Mouse (Mus musculus) embryonic facial prominence, embryonic 15.5 days (tissue): ENCODE data around the gene Utp11. TPM values are rescaled to one million over a fixed set of nuclear protein-coding genes. Genes with fewer than 3 reads are reported as not detected.
A peak's percentile ranks its signal among the peaks of the same experiment; 100 is the strongest.
"Not testable (repeated sequence)": the region's sequence is repeated elsewhere in the genome, so short reads cannot be mapped to it uniquely, and the experiment has no call there.

Source experiments
- ATAC-seq: fragments of 200-750 bp; cut with Nextera tagmentation; 2 replicates; pipeline ENCODE4 v1.8.0; 2017; ENCODE audit warnings: low read depth, moderate TSS enrichment; ENCODE audit not compliant: insufficient number of reproducible peaks, low FRiP score, low TSS enrichment
- H3K27ac ChIP-seq: fragments of 300-500 bp; sonication (generic); replicated peaks from 2 replicates; pipeline ENCODE4 v1.5.1; 2015; ENCODE audit warnings: mild to moderate bottlenecking, inconsistent platforms
- H3K27me3 ChIP-seq: fragments of 300-500 bp; sonication (generic); 2 replicates; pipeline ENCODE4 v1.6.1; 2015; ENCODE audit warnings: inconsistent platforms
- H3K36me3 ChIP-seq: fragments of 300-500 bp; sonication (generic); 2 replicates; pipeline ENCODE4 v1.6.1; 2015; ENCODE audit warnings: mild to moderate bottlenecking, inconsistent platforms
- H3K4me1 ChIP-seq: fragments of 300-500 bp; sonication (generic); 2 replicates; pipeline ENCODE4 v1.6.1; 2015; ENCODE audit warnings: inconsistent platforms
- H3K4me2 ChIP-seq: fragments of 300-500 bp; sonication (generic); replicated peaks from 2 replicates; pipeline ENCODE4 v1.6.1; 2015; ENCODE audit warnings: mild to moderate bottlenecking, inconsistent platforms
- H3K4me3 ChIP-seq: fragments of 300-500 bp; sonication (generic); replicated peaks from 2 replicates; pipeline ENCODE4 v1.5.1; 2015; ENCODE audit warnings: mild to moderate bottlenecking, inconsistent platforms
- H3K9ac ChIP-seq: fragments of 300-500 bp; sonication (generic); 2 replicates; pipeline ENCODE4 v1.6.1; 2015; ENCODE audit warnings: inconsistent platforms
- H3K9me3 ChIP-seq: fragments of 300-500 bp; sonication (generic); replicated peaks from 2 replicates; pipeline ENCODE4 v1.6.1; 2016; ENCODE audit warnings: inconsistent platforms
- WGBS: fragments of 180-500 bp; shearing (Covaris S2); methylation state at CpG from one replicate; pipeline ENCODE4 v1.1.7; 2015; 5-methylcytosine and 5-hydroxymethylcytosine counted together
- polyA plus RNA-seq: library from polyadenylated mRNA; unstranded; fragments of >200 nt; fragmentation: Nextera tagmentation; extraction: Ambion mirVana; gene quantifications from 2 replicates; pipeline ENCODE4 v1.2.1, GENCODE M21; 2015

Gene Utp11
- polyA plus RNA-seq, 1 experiment from 2014 or later, result 71.3 TPM

DNA sequence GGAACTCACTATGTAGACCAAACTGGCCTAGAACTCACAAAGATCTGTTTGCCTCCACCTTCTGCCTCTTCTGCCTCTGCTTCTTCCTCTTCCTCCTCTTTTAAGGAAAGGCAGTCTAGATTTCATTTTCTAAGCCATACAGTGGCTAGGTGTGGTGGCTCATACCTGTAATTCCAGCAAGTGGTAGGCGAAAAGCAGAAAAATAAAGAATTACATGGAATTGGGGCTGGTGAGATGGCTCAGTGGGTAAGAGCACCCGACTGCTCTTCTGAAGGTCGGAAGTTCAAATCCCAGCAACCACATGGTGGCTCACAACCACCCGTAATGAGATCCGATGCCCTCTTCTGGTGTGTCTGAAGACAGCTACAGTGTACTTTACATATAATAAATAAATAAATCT lies 20.4 kb upstream of the Utp11 start:
- H3K4me3 ChIP-seq, H3K9ac ChIP-seq, H3K4me2 ChIP-seq, H3K27ac ChIP-seq, ATAC-seq, H3K9me3 ChIP-seq, H3K27me3 ChIP-seq: not testable (repeated sequence)
- peaks cover 25% of the 10 kb centered on the region for H3K36me3 ChIP-seq
- peaks cover 37% of the 10 kb centered on the region for H3K4me1 ChIP-seq
- 58% methylated on average over 5 of the region's 5 CpGs for WGBS

DNA sequence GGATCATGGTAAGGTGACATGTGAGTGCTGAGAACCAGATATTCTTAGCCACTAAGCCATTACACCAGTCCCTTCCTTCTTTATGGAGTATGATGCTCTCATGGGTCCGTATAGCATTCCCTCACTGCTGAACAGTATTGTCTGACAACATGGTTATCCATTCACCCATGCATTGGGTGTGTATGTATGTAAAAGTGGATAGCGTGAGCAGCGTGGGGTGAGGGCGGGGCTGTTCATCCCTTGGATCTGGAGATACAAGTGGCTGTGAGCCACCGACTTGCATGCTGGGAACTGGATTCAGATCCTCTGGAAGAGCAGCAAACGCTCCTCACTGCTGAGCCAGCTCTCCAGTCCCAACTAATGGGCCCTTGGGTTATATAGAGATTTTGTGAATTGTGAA lies 19.2 kb upstream of the Utp11 start:
- no peak overlapping the region for H3K9ac ChIP-seq
- no peak overlapping the region for H3K27ac ChIP-seq
- no peak for ATAC-seq
- WGBS, result 83% methylated on average over 6 of the region's 6 CpGs
- peaks cover 48% of the 10 kb centered on the region for H3K4me1 ChIP-seq
- no peak overlapping the region for H3K4me3 ChIP-seq
- no peak overlapping the region for H3K4me2 ChIP-seq
- peaks cover 12% of the 10 kb centered on the region; the same call in 1 of the 2 replicates for H3K36me3 ChIP-seq
- H3K27me3 ChIP-seq, result no peaks in the 10 kb centered on the region
- H3K9me3 ChIP-seq, result no peaks in the 10 kb centered on the region

DNA sequence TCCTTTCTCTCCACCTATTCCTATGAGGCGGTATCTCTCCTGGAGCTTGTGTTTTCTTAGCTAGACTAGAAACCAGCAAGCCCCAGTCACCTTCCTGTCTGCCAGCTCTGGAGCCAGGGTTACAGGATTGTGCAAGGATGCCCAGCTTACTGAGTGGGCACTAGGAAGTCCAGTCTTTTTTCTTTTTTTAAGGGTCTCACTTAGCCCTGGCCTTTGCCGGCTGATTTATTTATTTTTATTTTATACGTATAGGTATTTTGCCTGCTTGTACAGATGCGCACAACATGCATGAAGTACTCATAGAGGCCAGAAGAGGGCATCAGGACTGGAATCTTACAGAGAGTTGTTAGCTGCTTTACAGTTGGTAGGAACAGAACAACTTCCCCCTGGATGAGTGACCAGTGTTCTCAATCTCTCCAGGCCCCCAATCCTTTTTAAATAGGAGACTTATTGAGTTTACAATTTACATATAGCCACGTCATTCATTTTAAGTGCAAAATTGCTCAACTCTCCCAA lies 17.4 kb upstream of the Utp11 start:
- no peak overlapping the region for H3K4me2 ChIP-seq
- 6% methylated on average over 5 of the region's 5 CpGs for WGBS
- no peaks in the 10 kb centered on the region for H3K9me3 ChIP-seq
- no peak overlapping the region for H3K9ac ChIP-seq
- peaks cover 14% of the 10 kb centered on the region for H3K36me3 ChIP-seq
- ATAC-seq, result no peak
- no peaks in the 10 kb centered on the region for H3K27me3 ChIP-seq
- no peak overlapping the region for H3K4me3 ChIP-seq
- peak overlapping the region; percentile 96 for H3K27ac ChIP-seq
- peaks cover 53% of the 10 kb centered on the region for H3K4me1 ChIP-seq

DNA sequence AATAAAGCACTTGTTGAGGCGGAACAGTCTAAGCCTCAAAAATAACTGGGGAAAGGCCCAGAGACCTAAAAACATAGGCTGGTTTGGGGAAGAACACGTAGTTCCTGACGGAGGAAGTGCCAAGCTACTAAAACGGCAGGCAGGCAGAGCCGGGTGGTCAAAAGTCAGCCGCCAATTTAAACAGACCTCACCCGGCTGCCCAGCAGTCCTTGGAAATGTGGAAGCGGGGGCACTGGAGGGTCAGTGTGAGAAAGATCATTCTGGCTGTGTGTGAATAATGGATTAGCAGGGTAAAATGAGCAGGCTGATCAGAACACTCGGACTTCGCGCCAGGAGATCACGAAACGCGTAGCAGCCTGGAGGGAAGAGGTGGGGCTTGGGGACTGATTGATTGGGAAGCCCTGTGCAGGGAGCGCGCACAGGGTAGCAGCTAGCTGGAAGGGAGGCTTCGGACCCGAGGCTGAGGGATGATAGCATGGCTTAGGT lies 16.6 kb upstream of the Utp11 start:
- Histone ChIP-seq H3K36me3 (peaks cover 16% of the 10 kb centered on the region), H3K27ac (peak overlapping the region; percentile 96), H3K9ac (no peak overlapping the region), H3K4me1 (peaks cover 54% of the 10 kb centered on the region), H3K4me2 (peak overlapping the region; percentile 52), H3K4me3 (peak overlapping the region; percentile 36), H3K9me3 (no peaks in the 10 kb centered on the region), H3K27me3 (no peaks in the 10 kb centered on the region)
- no peak for ATAC-seq
- WGBS, result 2% methylated on average over 18 of the region's 18 CpGs

DNA sequence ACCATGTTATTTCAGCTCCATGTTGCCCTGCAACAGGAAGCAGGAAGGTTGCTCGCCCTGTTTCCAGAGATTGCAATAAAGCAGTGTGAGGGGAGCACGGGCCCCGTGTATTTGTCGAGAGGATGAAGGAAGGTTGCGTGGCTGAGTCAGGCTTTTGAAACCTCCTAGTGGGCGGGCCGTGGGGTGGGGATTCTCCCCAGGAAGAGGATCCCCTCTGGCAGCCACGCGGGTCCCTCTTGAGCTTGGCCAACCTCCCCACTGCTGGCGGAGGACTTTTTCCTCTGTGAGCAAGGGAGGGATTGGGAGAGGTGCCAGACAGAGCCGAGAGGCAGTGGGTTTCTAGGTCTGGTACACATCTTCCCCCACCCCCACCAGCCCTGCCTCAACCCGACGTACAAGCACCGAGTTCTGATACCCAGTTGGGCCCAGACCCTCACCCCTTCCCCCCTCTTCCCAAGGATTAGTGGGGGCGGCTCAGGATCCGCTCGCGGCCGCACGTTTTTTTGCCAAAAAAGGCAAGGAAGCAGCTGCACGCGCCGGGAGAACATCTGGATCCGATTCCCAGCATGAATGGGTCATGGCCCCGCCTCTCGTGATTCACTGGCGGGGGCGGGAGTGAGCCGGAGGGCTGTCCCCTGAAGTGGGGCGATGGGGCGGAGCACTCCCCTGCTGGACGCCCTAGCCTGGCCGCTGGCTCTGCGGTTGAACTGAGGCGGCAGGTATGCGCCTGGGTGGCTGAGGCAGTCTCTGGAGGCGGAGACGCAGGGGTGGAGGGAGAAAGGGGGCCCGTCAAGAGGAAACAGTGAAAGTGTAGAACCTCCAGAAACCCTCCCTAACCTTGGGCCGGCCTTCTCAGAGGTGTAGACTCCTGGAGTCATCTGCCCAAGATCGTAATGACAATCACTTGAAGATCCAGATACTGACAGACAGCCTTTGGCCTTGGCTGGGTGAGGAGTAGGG lies 15.4 kb upstream of the Utp11 start:
- H3K27me3 ChIP-seq, result no peaks in the 10 kb centered on the region
- no peaks in the 10 kb centered on the region for H3K9me3 ChIP-seq
- peak overlapping the region; percentile 52 for H3K4me2 ChIP-seq
- H3K4me3 ChIP-seq, result peak overlapping the region; percentile 36
- ATAC-seq, result peak; percentile 91
- under 1% methylated on average over 41 of the region's 41 CpGs for WGBS
- peaks cover 64% of the 10 kb centered on the region for H3K4me1 ChIP-seq
- 0 out of 2 replicates have a peak overlapping the region, but pooled peaks have one; percentile 15 for H3K9ac ChIP-seq
- peak overlapping the region; percentile 96 for H3K27ac ChIP-seq
- H3K36me3 ChIP-seq, result peaks cover 16% of the 10 kb centered on the region

DNA sequence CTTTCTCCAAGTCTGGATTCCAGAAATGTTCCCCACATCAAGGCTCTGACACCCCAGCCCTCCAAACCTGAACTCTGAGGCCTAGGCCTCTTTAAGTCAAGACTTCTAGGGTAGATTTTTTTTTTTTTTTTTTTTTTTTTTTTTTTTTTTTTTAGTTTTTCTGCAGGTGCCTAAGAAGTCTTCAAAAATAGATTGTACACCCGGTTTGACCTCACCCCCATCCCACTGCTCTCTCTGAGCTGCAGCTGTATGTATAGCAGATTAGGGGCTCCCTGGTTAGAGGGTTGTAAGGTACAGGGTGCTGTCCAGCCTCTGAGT lies 14.8 kb upstream of the Utp11 start:
- not testable (repeated sequence) for ATAC-seq, H3K27me3 ChIP-seq, H3K9ac ChIP-seq, H3K9me3 ChIP-seq
- 13% methylated on average over 1 of the region's 1 CpGs for WGBS
- H3K36me3 ChIP-seq, result peaks cover 16% of the 10 kb centered on the region
- peaks cover 70% of the 10 kb centered on the region for H3K4me1 ChIP-seq
- peak overlapping the region; percentile 52 for H3K4me2 ChIP-seq
- H3K27ac ChIP-seq, result peak overlapping the region; percentile 96
- H3K4me3 ChIP-seq, result peak overlapping the region; percentile 36

DNA sequence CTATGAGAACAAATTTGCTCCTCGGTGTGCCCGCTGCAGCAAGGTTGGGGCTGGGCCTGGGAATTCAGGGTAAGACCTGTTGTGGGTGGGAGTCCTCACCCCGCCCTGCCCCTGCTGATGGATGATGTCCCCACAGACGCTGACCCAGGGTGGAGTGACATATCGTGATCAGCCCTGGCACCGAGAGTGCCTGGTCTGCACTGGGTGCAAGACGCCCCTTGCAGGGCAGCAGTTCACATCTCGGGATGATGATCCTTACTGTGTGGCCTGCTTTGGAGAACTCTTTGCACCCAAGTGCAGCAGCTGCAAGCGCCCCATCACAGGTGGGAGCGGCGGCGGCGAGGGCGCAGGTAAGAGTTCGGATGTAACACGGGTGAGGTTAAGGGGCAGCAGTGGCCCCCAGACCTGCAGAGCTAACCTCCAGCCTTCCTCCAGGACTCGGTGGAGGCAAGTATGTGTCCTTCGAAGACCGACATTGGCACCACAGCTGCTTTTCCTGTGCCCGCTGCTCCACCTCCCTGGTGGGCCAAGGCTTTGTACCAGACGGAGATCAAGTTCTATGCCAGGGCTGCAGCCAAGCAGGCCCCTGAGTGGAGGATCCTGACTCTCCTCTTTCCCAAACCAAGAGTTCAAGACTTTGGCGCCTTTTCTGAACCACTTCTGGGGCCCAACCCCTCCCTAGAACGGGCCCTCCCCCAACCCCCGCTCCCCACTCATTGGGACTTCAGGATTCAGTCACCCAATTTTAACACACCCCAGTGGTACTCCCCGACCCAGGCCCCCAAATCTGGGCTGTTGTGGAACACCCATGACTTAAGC lies 14.2 kb upstream of the Utp11 start:
- not testable (repeated sequence) for ATAC-seq
- 81% methylated on average over 25 of the region's 25 CpGs for WGBS

DNA sequence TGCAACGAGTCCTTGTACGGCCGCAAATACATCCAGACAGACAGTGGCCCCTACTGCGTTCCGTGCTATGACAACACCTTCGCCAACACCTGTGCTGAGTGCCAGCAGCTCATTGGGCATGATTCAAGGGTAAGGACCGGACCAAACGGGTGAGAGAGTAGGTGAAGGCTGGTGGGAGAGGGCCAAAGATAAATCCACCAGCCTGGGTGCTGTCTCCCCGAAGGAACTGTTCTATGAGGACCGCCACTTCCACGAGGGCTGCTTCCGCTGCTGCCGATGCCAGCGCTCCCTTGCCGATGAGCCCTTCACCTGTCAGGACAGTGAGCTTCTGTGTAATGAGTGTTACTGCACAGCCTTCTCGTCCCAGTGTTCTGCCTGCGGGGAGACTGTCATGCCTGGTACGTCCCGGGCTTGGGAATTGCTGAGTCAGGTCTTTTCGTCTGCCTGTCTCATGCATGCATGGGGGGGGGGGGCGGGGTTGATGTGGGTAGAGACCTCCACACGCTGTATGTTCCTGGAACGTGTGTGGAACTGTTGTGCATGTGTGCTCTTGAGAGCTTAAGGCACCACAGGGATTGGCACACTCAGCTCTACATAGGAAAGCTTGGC lies 12.4 kb upstream of the Utp11 start:
- no peak overlapping the region for H3K4me2 ChIP-seq

More for the DNA sequence above, 14.2 kb upstream of the Utp11 start:
- not testable (repeated sequence) for H3K27me3 ChIP-seq, H3K4me2 ChIP-seq, H3K9ac ChIP-seq, H3K9me3 ChIP-seq, H3K4me3 ChIP-seq
- peaks cover 16% of the 10 kb centered on the region for H3K36me3 ChIP-seq
- peak overlapping the region; percentile 96 for H3K27ac ChIP-seq
- peaks cover 72% of the 10 kb centered on the region for H3K4me1 ChIP-seq

DNA sequence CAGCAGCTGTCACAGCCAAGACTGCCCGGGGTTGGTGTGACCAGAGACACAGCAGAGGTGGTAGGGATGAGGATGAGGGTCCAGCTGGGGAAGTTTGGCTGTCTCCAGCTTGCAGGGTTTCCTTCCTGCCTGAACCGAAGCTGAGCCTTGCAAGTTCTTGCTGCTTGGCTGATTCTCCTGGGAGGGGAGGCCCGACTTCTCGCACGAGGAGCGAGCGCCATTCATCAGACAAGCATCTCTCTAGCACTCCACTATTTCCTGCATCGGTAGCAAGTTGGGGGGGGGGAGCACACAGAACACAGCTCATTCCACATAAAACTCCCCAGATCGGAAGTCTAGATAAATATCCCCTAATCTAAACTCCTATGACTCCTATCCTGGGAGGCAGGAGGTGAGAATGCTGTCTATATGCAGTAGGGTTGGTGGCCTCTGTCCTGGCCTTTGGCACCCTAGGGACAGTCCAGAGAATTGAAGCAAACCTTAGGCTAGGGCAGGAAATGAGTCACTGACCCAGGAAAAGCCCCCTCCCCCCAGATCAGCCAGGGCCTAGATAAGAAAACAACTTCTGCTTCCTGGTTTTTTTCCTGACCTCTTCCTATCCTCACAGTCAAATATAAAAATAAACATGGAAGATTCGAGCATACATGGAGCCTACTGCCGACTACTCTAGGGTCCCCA lies 11.5 kb upstream of the Utp11 start:
- Histone ChIP-seq H3K4me1 (peaks cover 76% of the 10 kb centered on the region), H3K27me3 (no peaks in the 10 kb centered on the region), H3K9me3 (no peaks in the 10 kb centered on the region), H3K9ac (peak overlapping the region; percentile 10; the same call in 1 of the 2 replicates), H3K27ac (peak overlapping the region; percentile 89), H3K4me3 (peak overlapping the region; percentile 15), H3K4me2 (peak overlapping the region; percentile 81), H3K36me3 (peaks cover 16% of the 10 kb centered on the region)
- no peak for ATAC-seq
- WGBS, result 16% methylated on average over 11 of the region's 11 CpGs

More for the DNA sequence above, 12.4 kb upstream of the Utp11 start:
- Histone ChIP-seq H3K9ac (no peak overlapping the region), H3K4me1 (peaks cover 79% of the 10 kb centered on the region), H3K27me3 (no peaks in the 10 kb centered on the region), H3K27ac (peak overlapping the region; percentile 89; the same call in 1 of the 2 replicates), H3K4me3 (no peak overlapping the region), H3K9me3 (no peaks in the 10 kb centered on the region), H3K36me3 (peaks cover 16% of the 10 kb centered on the region)
- 79% methylated on average over 23 of the region's 23 CpGs for WGBS
- no peak for ATAC-seq
